Mouse (Mus musculus) C2C12 (cell line): ENCODE data around the gene Drosha.

ENCODE experiments used
- CEBPB ChIP-seq: IDR thresholded peaks from one replicate; pipeline ENCODE4 v1.6.1; 2011; ENCODE audit warnings: low read depth, mild to moderate bottlenecking, control low read depth, moderate library complexity
- CTCF ChIP-seq: IDR thresholded peaks from one replicate; pipeline ENCODE4 v1.5.1; 2011; ENCODE audit not compliant: control insufficient read depth, insufficient read depth, insufficient read length
- MAX ChIP-seq: IDR thresholded peaks from one replicate; pipeline ENCODE4 v1.6.1; 2011; ENCODE audit warnings: mild to moderate bottlenecking, control low read depth
- MYOG ChIP-seq: IDR thresholded peaks from one replicate; pipeline ENCODE4 v1.6.1; 2011; ENCODE audit not compliant: control insufficient read depth, insufficient read length; ENCODE audit errors: extremely low read depth
- USF1 ChIP-seq: IDR thresholded peaks from one replicate; pipeline ENCODE4 v1.6.1; 2011; ENCODE audit warnings: low read depth, mild to moderate bottlenecking, control low read depth, moderate library complexity

DNA sequence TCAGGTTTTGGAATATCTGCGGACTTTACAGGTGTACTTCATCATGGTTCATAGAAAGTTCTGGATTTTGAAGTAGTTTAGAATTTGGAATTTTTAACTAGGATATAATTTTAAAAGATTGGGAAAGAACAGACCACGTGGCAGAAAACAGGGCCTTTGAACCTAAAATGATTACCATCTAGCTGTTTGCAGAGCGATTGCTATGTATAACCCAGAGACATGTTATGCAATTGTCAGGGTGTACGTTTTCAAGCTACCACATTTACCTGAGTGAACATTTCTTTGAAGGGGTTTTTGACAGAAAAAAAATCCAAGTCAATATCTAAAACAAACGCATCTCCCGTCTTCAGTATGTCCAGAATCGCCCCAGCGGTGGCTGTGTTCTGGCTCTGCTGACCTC, 7.0 kb upstream of the Drosha start:
- TF ChIP-seq USF1 (no peak), CTCF (no peak), CEBPB (no peak), MAX (no peak), MYOG (no peak)
